Mouse (Mus musculus): ENCODE data around the gene Rnf115. TPM values are rescaled to one million over a fixed set of nuclear protein-coding genes. Genes with fewer than 3 reads are reported as not detected.

Gene Rnf115
- total RNA-seq, 2 experiments from 2014 or later: 20.7 to 23.2 TPM

DNA sequence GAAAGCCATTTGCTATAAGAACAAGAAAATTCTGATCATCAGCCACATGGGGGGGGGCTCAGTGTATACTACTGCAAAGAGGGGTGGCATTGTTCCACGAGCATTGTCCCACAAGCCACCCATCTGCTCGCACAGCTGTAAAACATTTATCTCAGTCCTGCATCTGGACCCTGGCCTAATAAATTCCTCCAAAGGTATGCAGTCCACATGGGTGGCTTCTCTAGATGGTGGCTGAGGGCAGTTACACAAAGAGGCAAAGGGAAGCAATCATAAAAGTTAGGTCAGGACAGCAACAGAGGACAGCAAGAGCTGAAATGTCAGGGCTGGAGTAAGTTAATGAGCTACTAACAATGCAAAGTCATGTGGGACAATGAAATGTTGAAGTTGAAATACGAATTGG is 96.2 kb downstream of the Rnf115 start:
- intact Hi-C loops (cut with DNase I): no loop called here
- no peak for DNase-seq

DNA sequence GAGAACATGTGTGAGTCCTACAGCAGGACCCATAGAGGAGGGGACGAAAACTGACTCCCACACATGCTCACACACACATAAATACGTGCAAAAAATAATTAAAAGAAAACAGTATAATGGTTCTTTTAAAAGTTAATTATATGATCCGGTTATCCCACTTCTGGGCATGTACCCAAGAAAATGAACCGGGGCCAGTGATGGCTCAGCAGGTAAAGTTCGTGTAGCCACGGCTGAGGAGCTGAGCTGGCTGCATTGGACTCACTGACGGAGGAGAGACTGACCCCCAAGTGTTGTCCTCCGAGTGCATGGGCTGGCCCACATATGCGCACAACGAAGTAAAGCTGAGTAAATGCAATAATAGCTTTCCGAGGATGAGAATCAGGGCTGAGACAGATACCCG is 97.2 kb downstream of the Rnf115 start:
- DNase-seq: no peak
- intact Hi-C loops (cut with DNase I): no loop called here

DNA sequence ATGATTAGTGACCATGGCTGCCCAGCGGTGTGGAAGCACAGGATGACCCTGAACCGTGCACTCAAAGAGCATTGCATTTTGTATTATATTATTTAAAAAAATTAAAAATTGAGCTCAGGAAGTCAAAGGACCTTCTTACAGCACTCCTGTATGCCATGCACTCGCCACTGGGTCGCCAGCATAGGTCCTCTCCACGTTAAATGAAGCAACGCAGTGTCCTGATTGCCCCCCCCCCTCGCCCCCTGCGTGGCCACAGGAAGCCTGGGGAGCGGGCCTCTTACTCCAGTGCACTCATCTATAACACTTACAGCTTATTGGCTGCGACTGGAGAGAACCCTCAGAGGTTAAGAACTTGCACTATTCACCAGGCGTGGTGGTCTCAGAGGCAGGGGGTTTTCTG is 97.8 kb downstream of the Rnf115 start:
- intact Hi-C loops (cut with DNase I): no loop called here
- no peak for DNase-seq

DNA sequence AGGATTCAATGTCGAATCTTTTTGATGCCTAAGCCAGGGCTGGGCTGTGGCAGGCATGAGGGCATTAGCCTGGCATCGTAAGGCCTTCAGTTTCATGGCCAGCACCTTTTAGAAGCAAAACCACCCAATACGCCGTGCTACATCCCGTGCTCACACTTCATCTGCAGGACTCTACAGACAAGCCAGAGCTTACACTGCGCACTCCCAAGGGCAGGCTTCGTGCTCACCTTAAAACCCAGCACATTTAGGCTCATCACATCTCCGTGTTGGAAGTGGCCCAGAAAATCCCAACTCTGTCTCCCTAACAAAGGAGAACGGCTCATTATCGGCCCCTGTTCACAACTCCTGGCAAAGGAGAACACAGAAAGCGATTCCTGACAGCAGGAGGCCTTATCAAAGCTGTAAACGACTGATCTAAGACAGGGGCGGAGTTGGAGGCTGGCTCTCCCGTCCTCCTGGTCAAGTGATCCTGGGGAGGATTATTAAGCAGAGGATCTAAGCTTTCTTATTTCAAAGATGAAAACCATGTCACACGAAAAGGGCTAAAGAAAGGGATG is 100.9 kb downstream of the Rnf115 start:
- no peak for DNase-seq
- intact Hi-C loops (cut with DNase I): no loop called here

DNA sequence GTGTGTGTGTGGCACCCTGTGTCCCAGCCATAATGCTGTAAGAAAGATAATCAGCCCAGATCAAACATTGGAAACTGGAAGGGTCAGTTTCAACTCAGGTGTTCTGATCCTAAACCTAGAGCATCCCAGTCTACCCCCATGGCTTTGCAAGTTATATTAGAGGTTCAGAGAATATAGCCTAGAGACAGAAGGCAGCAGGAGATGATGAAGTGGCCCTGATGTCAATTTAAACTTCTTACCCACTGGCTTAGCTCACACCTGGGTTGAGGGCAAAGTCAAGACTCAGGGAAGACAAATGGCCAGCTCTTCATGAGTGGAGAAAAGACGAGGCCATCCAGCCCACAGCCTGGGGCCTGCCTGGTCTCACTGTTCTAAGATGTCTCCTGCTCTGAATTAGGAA is 101.5 kb downstream of the Rnf115 start, which contains the start of the genes Pdzk1 and Cd160:
TSS of gene Pdzk1 (plus strand) at position 301 of the 400 bp plus-strand sequence.
TSS of gene Cd160 (minus strand) at position 368 of the 400 bp plus-strand sequence.
- intact Hi-C loops (cut with DNase I): no loop called here
- no peak for DNase-seq

DNA sequence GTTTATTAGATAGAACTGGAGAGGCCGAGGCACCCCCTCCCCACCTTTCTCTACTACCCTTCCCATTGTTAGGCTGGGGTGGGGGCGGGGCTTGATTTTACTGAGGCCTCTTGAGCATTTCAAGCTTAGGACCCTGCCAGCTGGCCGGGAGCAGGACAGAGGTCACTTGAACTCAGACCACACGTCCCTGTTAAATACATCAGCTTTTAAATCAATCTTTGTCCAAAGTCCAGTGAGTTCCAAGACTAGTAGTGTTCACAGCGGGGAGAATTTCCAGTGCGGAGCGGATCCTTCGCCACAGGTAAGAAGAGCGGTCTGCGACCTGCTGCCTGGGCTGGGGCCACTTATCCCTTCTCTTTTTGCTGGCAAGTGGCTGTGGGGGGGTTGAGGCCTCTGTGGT is 102.4 kb downstream of the Rnf115 start:
- intact Hi-C loops (cut with DNase I): no loop called here
- no peak for DNase-seq

DNA sequence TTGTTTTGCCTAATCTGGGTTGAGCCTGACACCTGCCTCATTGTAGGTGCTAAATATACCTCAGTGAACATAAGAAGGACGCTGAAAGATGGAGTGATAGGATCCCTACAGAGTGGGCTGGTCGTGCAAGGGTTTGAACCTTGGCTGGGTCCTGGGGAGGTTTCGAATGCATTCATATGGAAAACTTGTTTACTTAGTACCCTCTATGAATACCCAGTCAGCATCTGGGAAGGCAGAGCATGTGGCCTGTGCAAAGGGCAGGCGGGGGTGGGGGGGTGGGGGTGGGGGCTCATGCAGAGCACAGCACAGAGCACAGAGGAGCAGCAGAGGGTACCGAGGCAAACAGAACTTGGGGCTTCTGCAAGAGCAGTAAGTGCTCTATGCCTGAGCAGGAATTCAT is 105.5 kb downstream of the Rnf115 start:
- no peak for DNase-seq
- intact Hi-C loops (cut with DNase I): no loop called here

DNA sequence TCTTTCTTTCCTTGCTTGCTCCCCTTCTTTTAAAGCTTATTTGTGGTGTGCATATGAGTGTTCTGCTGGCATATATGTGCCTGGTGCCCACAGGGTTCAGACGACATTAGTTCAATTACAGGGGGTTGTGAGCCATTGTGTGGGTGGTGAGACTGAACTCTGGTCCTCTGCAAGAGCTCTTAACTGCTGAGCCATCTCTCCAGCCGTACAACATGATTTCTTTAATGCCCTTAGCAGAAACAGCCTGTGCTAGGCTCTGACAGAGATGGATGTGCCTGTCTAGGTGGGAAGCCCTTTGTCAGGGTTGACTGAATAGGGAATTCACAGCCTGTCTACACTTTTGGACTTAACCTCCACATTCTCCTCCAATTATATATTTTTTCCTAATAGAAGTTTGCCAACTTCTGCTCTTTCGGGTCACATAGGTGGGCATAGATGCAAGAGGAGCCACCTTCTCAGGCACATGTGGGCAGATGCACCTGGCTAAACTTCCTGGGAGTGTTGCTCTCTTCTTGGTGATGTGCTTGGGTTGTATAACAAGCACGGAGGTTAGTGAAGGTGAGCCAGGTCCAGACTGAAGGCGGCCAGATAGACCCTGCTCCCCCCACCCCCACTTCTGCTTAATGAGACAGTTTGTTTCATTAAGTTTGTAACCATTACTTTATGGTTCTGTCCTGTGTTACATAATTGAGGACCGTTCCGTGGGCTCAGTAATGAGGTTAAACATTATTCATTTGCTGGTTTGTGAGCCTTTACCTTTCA is 107.3 kb downstream of the Rnf115 start:
- DNase-seq: no peak
- intact Hi-C loops (cut with DNase I): no loop called here

DNA sequence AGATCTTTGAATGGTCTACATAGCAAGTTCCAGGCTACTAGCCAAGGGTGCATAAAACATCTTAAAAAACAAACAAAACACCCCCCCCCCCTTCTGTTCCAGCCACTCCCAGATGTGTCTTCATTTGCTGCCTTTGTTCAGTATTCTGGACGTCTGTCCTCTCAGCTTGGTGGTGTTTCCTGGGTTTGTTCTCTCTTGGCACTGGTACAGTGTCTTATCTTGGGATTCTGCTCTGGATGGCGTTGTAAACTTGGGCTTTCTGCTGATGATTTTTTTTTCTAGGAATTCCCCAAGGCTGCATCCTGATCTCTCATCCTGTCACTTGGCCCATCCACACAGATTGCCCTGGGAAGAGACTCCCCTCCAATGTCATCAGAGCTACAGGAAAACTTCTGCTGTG is 109.0 kb downstream of the Rnf115 start:
- no peak for DNase-seq
- intact Hi-C loops (cut with DNase I): no loop called here

DNA sequence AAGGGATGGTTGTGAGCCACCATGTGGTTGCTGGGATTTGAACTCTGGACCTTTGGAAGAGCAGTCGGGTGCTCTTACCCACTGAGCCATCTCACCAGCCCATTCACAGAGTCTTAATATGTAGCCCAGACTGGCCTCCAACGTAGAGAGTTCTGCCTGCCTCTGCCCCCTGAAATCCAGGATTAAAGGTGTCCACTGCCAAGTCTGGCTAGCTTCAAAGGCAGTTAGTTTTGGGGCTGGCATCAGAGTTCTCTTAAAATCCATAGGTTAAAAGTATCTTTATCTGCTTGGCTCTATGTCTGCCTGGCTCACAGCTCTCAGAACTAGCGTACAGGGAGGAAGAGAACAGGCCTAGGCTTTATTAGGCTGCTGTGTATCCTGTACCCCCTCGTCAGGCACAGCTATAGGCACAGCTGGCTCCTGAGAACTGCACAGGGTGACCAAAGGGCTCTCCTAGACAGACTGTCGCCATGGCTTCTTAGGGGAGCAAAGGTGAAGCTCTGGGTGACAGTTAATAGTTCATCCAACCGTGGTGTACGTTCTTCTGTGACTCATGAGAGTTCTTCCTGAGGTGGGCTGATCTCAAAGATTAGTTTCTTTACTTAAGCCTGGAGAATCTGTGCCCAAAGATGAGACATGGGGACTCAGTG is 111.7 kb downstream of the Rnf115 start:
- DNase-seq: no peak
- intact Hi-C loops (cut with DNase I): no loop called here

Other genes starting within 250 kb of the Rnf115 start
- 100 to 1,000 TPM; 219 to 221 TPM for gene Hfe2, start 202.5 kb upstream of the Rnf115 start, total RNA-seq (2021)
- 100 to 1,000 TPM; 512 to 552 TPM for gene Txnip, start 169.7 kb upstream of the Rnf115 start, total RNA-seq (2021)
- gene Gm16253, start 150.7 kb upstream of the Rnf115 start, total RNA-seq (2021): 1 to 10 TPM; 3.7 to 4.5 TPM
- 10 to 100 TPM; 21.8 to 25.3 TPM for gene Polr3gl, start 133.5 kb upstream of the Rnf115 start, total RNA-seq (2021)
- gene Ankrd34a, start 131.0 kb upstream of the Rnf115 start, total RNA-seq (2021): 1 to 10 TPM; 1.3 to 1.8 TPM
- 10 to 100 TPM; 28.3 to 28.6 TPM for gene Lix1l, start 126.5 kb upstream of the Rnf115 start, total RNA-seq (2021)
- 10 to 100 TPM; 37.9 to 40.5 TPM for gene Rbm8a, start 97.7 kb upstream of the Rnf115 start, total RNA-seq (2021)
- 10 to 100 TPM; 30.5 to 30.7 TPM for gene Pex11b, start 92.3 kb upstream of the Rnf115 start, total RNA-seq (2021)
- gene Gm42957, start 92.2 kb upstream of the Rnf115 start, total RNA-seq (2021): under 1 TPM in 1 of 2 experiments, not detected in 1; 0.17 TPM
- gene Itga10, start 82.1 kb upstream of the Rnf115 start, total RNA-seq (2021): 1 to 10 TPM in 1 of 2 experiments, under 1 TPM in 1; 0.85 to 1.2 TPM
- under 1 TPM; 0.84 to 0.93 TPM for gene Ankrd35, start 57.5 kb upstream of the Rnf115 start, total RNA-seq (2021)
- gene Pias3, start 31.3 kb upstream of the Rnf115 start, total RNA-seq (2021): 10 to 100 TPM; 18.1 to 22.1 TPM
- gene Nudt17, start 19.1 kb upstream of the Rnf115 start, total RNA-seq (2021): 1 to 10 TPM; 2.1 to 2.2 TPM
- 10 to 100 TPM; 21.8 to 24.3 TPM for gene Polr3c, start within 50 bp of the Rnf115 start, total RNA-seq (2021)
- under 1 TPM in 1 of 2 experiments, not detected in 1; 0.12 TPM for gene Pdzk1, start 101.6 kb downstream of the Rnf115 start, total RNA-seq (2021)
- gene Cd160, start 101.7 kb downstream of the Rnf115 start, total RNA-seq (2021): not detected
- 10 to 100 TPM; 12.2 to 18.4 TPM for gene Gja5, start 177.0 kb downstream of the Rnf115 start, total RNA-seq (2021)
- 10 to 100 TPM; 19.0 to 21.0 TPM for gene Gpr89, start 177.7 kb downstream of the Rnf115 start, total RNA-seq (2021)
- gene Gja8, start 198.4 kb downstream of the Rnf115 start, total RNA-seq (2021): not detected

All from heart, postnatal 14 days (tissue).